Mouse (Mus musculus) heart, adult 2 months (tissue): ENCODE results near the gene Tbc1d23.

Experiments used
- CTCF ChIP-seq: fragments of 200-600 bp; IDR thresholded peaks from 2 replicates; pipeline ENCODE4 v1.8.1; 2022; ENCODE audit warnings: antibody characterized with exemption, mild to moderate bottlenecking, moderate library complexity
- EP300 ChIP-seq: fragments of 200-500 bp; IDR thresholded peaks from 2 replicates; pipeline ENCODE4 v1.6.1; 2011; ENCODE audit warnings: low read depth, low read length, control low read depth; ENCODE audit not compliant: insufficient read depth
- POLR2A ChIP-seq: fragments of 200-500 bp; IDR thresholded peaks from 2 replicates; pipeline ENCODE4 v1.6.1; 2011; ENCODE audit warnings: mild to moderate bottlenecking, low read depth, low read length, control low read depth; ENCODE audit not compliant: insufficient read depth

DNA sequence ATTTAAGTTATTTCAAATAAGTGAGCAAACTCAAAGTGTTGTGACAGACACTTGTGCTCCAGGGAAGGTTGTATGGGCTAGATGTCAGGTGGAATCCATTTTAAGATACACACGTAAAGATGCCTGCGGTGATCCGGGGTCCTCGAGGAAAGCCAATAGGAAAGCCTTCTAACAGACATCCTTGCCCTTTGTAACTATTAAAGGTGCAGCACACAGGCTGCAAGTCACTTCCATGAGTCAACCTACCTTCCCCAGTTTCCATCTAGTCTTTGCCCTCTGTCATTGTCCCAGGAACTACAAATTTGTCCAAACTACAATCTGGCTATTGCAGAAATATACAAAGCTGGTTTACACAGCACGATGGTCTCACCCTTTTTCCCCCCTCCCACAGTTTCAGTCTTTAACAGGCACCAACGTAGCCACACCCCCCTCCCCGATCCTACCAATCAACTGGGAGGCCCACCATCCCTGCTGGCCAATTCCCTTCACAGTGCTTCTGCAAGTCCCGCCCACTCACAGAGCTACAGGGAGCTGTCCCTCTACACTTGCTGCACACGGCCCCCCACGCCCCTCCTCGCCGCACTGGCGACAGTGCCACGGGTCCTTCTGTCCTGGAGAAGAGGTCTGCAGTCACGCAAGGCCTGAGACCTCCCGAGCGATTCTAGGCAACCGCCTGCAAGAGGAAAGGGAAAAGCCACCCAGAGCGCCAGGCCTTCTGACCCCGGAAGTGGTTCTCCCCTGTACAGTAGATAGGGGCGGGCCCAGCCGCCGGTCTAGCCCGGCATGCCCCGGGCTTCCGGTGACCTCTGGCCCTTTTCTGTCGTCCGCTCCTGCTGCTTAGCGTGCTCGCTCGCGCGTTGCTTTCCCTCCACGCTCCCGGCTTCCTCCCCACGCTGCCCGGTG lies 110.1 kb downstream of the Tbc1d23 start, which contains the start of gene Tomm70a:
- TF ChIP-seq POLR2A (peak; percentile 81), EP300 (no peak), CTCF (no peak)
